Mouse (Mus musculus): ENCODE measurements around the gene Thada.
"Not testable (repeated sequence)": the region's sequence is repeated elsewhere in the genome, so short reads cannot be mapped to it uniquely, and the experiment has no call there.

Thada gene

GRCm38 (mm10) chr17:84228223-84228622, 237.8 kb downstream of the Thada start:
- DNase-seq (ENCODE audit: low read depth, low spot score), result no peak

- DNase-seq (ENCODE audit: low read depth, low spot score), result no peak
Measured at GRCm38 (mm10) chr17:84226681-84227080, 239.3 kb downstream of the Thada start.

GRCm38 (mm10) chr17:84226231-84226630, 239.8 kb downstream of the Thada start:
- DNase-seq (ENCODE audit: low read depth, low spot score), result no peak

GRCm38 (mm10) chr17:84224217-84224887, 241.7 kb downstream of the Thada start:
- DNase-seq (ENCODE audit: low read depth, low spot score), result no peak

DNA sequence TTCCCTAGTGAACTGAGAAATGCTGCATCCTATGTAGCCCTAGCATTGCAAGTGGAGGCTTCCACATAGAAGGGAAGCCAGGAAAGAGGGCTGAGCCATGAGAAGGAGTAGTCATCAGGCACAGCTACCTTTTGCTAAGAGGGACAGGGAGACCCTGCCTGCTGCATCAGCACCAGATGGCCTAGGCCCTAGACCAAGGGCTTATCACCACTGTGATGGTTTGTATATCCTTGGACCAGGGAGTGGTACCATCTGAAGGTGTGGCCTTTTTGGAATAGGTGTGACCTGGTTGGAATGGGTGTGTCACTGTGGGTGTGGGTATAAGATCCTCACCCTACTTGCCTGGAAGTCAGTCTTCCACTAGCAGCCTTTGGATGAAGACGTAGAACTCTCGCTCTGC, 247.2 kb downstream of the Thada start:
- not testable (repeated sequence) for DNase-seq (ENCODE audit: low read depth, low spot score)

DNA sequence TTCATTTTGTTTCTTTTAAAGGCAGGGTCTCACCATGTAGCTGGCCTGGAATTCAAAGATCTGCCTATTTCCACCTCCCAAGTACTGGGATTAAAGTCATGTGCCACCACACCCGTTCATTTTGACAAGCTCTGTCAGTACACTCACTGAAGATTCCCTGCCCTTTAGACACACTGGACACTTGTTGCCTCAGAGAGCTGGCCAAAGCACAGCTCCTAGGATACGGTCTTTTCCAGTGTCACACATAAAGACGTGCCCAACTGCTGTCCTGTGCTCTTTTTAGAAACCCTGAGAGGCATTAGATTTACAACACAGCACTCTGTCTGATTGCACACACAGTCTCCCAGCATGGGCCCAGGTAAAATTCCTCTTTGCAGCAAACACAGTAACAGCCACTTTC, 248.3 kb downstream of the Thada start:
- DNase-seq (ENCODE audit: low read depth, low spot score), result no peak

DNA sequence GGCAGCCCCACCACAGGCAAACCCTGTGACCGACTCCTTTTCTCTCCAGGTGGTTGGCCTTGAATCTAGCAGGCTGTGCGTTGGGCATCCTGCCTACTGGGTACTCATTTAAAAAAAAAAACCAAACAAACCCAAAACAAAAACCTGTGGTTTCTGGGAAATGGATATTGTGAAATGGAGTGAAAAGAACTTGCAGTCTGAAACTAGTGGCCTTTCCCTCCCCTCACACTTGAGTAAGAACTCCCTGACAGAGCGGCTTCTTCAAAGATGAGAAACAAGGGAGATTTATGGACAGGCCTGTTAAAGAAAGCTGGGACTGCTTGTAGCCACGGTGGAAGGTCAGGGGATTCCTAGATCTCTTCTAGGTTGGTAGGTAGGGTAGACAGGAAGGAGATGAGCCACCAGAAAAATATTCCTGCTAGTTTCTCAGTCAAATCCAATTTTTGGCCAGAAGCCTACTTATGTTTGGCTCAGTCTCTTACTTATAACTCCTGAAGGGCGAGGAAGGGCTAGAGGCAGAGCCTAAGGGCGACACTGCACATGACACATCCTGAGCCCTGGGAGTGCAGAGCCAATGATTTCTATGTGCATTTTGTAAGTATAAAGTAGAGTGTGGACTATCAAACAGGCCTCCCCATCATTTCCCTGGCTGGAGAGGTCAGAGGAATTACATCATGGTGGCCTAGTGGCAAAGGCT, 250.6 kb downstream of the Thada start:
- DNase-seq (ENCODE audit: low read depth, low spot score), result no peak

DNA sequence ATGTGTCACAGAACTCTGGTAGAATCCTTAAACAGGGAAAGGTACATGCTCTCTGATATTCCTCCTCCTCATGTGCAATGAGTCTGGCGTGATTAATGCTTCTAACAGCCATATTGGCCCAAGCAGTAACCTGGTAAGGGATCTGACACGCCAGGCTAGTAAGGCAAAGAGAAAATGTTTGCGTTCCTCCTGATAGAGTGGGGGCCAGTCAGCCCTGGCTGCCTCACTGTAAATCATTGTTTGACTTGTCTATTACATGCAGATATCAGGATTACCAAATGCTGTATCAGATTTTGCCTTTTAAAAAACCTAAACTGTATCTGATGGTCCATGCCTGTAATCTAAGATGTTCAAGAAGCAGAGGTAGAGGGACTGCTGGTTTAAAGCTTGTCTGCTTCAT, 252.5 kb downstream of the Thada start:
- no peak for DNase-seq (ENCODE audit: low read depth, low spot score)

DNA sequence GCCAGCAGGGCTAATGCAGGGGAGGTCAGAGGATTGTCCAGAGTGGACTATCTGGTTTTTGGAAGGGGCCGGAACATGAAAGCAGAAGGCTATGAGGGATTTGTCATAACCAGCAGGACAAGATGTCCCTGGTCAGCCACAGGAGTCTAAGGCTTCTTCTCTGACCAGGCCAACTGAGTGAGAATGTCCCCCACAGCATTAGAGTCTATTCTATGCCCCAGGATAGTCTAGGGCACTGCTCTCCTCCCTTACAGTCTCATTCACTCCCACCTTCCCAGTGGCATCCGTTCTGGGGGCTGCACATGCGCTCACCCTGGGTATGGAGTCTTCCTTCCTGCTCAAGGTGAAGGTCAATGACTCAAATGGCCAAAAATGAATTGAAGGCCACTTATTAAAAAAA, 258.4 kb downstream of the Thada start:
- DNase-seq (ENCODE audit: low read depth, low spot score), result no peak

DNA sequence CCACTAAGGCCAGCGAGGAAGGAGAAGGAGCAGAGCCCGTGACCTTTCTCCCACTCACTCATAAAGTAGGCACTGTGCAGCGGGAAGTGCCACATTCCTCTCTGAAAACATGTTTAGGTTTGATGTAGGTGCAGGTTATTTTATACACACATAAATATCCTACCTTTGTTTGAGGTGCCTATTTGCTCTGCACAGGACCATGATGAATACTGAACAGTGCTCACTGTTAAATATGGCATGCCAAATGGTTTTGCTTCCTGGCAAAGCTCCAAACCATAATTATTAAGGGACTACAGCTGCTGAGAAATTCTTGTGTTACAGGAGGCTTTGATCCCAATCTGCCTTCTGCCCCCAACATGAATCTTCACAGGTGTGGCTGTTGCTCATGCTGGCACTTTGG, 259.8 kb downstream of the Thada start:
- DNase-seq (ENCODE audit: low read depth, low spot score), result no peak

DNA sequence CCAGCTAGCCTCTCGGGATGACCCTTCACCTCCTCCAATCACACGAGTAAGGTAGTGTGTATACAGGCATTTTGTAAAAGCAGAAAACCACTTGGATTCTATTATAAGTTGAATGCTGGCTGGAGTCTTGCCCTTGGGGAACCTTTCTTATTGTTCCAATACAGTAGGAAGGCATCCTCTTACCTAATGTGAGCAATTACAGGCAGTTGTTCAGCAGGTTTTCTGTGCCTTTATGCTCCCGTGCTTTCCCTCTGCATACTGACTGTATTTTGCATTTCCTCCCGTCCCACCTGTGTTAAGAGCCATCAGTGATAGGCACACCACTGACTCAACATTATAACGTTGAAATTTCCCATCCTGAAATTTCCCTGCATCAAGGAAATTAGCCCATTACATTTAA, 261.0 kb downstream of the Thada start:
- DNase-seq (ENCODE audit: low read depth, low spot score), result no peak

DNA sequence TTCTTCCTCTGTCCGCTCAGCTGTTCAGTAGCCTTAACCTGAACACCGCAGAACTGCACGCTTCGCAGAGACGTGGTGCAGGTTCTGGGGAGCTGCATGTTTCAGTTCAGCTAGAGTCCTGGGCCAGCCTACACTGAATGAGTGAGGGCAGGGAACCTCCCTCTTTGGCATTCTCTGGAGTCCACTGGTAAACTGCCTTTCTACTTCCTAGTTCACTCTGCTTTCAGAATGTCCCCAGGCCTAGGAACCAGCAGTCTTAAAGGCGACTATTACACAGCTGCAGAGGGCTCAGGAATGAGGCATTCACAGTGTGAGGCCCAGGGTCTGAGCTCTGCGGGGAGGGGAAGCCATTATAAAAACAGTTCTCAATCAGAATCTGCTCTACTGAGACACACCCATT, 262.7 kb downstream of the Thada start:
- no peak for DNase-seq (ENCODE audit: low read depth, low spot score)

GRCm38 (mm10) chr17:84201183-84201582, 264.8 kb downstream of the Thada start:
- DNase-seq (ENCODE audit: low read depth, low spot score), result no peak

DNA sequence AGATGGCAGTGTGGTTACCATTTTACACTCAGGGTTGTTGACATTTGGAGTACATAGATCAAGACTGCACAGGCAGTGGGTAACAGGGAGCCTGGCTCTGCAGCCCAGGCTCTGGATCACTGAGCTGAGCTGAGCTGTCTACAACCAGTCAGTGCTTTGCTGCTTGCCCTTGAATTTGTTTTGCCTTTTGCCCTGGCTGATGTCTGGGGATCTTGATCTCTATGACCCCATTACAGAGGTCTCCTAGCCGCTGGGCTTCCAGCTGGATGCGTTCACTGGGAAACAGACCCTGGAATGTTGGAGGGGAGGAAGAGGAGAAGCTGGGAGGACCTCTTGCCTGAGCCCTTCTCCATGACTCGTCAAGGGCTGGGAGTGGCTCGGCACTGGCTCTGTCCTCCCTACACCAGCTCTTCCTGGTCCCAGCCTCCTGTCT, 268.1 kb downstream of the Thada start:
- DNase-seq (ENCODE audit: low read depth, low spot score), result no peak

DNA sequence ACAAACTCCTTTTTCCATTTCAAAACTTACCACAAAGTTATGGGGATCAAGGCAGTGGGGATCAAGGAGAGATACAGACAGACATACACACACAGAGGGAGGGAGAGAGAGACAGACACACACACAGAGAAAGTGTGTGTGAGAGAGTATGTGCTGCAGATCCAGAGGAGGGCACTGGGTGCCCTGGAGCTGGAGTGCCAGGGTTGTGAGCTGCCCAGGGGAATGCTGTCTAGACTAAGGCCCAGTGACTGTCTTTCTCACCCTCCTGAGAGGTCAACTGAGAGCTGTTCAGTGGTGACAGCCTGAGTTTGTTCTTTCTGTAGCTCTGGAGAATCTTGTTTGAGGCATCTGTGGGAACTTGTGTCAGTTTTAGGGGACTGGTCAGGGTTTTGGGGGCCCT, 269.7 kb downstream of the Thada start:
- no peak for DNase-seq (ENCODE audit: low read depth, low spot score)

DNA sequence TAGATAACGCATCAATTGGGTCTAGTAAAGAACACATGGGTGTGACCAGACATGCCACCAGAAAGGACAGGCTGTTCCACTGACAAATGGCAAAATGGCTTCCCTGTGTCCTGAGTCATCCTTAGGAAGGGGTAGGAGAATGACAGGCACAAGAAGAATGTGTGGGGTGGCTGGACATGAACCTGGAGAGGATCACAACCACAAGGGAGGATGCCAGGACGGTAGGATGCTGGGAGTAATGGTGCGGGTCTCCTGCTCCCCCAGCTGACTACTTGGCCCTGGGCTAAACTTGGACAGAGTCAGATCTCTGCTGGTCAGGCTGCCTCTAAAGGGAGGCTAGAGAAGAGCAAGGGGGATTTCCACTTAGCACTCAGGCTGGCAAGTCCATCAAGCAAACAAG, 270.2 kb downstream of the Thada start:
- no peak for DNase-seq (ENCODE audit: low read depth, low spot score)

GRCm38 (mm10) chr17:84195003-84195395, 271.0 kb downstream of the Thada start:
- DNase-seq (ENCODE audit: low read depth, low spot score), result no peak

GRCm38 (mm10) chr17:84194282-84195002, 271.6 kb downstream of the Thada start:
- DNase-seq (ENCODE audit: low read depth, low spot score), result no peak

GRCm38 (mm10) chr17:84193411-84193810, 272.6 kb downstream of the Thada start:
- DNase-seq (ENCODE audit: low read depth, low spot score), result no peak

- no peak for DNase-seq (ENCODE audit: low read depth, low spot score)
Measured at GRCm38 (mm10) chr17:84191946-84192345, 274.1 kb downstream of the Thada start.

- DNase-seq (ENCODE audit: low read depth, low spot score), result no peak
Measured at GRCm38 (mm10) chr17:84190885-84191284, 275.1 kb downstream of the Thada start.

- DNase-seq (ENCODE audit: low read depth, low spot score), result no peak
Measured at GRCm38 (mm10) chr17:84189127-84189854, 276.7 kb downstream of the Thada start.
